Mouse (Mus musculus): ENCODE measurements around the gene Slc38a8.

DNA sequence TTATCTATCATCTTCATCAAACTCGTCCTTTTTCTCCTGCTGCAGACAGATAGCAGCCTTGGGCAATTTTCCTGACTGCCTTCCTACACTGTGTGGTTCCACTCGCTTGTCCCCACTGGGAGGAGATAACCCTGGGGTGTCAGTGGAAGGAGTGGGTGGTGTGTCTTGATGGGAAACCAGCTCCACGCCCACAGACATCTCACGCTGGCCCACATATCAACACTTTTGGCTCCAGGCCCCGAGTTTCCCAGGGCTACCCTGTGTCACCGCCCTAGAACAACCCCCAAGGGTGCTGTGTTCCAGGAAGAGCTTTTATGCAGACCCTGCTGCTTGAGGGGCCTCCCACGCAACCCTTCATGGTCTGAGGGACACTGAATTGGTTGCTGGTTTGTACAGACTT lies 37.8 kb downstream of the Slc38a8 start:
- TF ChIP-seq POLR2A (IDR thresholded peaks at IDR 0.05; ENCODE audit: borderline replicate concordance, control insufficient read depth, low read depth, low read length): no peak
- no peak for TF ChIP-seq CTCF (IDR thresholded peaks at IDR 0.05; ENCODE audit: control insufficient read depth, insufficient read depth, low read length)
